Mouse (Mus musculus): ENCODE results near the gene Dnase1l1. TPM values are rescaled to one million over a fixed set of nuclear protein-coding genes. Genes with fewer than 3 reads are reported as not detected.

The Dnase1l1 gene
- total and polyA plus RNA-seq, 2 experiments from 2014 or later: 3.0 to 7.5 TPM

DNA sequence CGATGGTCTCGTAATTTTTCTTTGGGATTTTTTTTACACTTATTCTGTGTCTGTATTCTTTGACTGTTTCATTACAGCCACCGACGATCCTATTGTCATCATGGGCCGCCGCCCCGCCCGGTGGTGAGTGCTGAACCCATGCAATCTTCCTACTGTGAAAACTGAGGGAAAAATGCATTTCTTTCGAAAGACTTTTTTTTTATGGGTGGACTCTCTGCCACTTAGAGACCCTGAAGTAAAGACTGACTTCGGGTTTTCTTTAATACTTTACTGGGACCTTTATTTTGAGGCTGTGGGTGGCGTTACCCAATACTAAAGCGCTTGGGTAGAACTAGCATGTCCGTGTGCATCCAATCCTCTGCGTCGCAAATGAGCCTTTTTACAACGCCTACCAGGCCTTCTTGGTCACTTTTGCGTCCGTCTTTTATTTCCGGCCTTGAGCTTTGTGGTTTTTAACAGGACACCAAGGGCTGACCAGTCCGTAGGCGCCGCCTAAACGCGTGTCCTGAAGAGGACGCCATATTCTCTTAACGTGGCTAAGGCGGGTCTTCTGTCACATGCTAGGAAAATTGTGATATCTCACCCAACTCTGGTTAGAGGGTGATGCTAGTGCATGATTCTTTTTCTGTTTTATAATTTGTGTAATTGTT, 11.1 kb downstream of the Dnase1l1 start:
- WGBS: 15% methylated on average over 27 of the region's 27 CpGs
- peak; percentile 51 for DNase-seq (ENCODE audit: low spot score)
- no peaks in the 10 kb centered on the region for H3K4me1 ChIP-seq (ENCODE audit: insufficient read depth, low read length)
- peak; percentile 18; the same call in 1 of the 2 replicates for TF ChIP-seq CTCF (IDR thresholded peaks at IDR 0.05)
- H3K4me2 ChIP-seq (ENCODE audit: low read depth, low read length, poor library complexity, severe bottlenecking): peak overlapping the region; percentile 55
- H3K4me3 ChIP-seq (ENCODE audit: low read depth, low read length): peak overlapping the region; percentile 49
- peak overlapping the region; percentile 57; the same call in 1 of the 2 replicates for H3K27ac ChIP-seq (ENCODE audit: low read depth, low read length)
- no peaks in the 10 kb centered on the region; the same call in 1 of the 2 replicates for H3K36me3 ChIP-seq (ENCODE audit: insufficient read depth, low read length)
- no peaks in the 10 kb centered on the region for H3K27me3 ChIP-seq (ENCODE audit: insufficient read depth, low read length)
- H3K9ac ChIP-seq (replicated peaks; ENCODE audit: low read length, poor library complexity, severe bottlenecking): peak overlapping the region; percentile 48
- ATAC-seq (ENCODE audit: low FRiP score): no peak
- no peaks in the 10 kb centered on the region for H3K9me3 ChIP-seq (ENCODE audit: low read length)

GRCm38 (mm10) chrX:74270062-74270901, 11.9 kb downstream of the Dnase1l1 start, which contains the start of gene Rpl10:
Gene Rpl10 (plus strand): TSS chrX:74270812.
- Histone ChIP-seq H3K9me3 (ENCODE audit: low read length) (no peaks in the 10 kb centered on the region), H3K4me3 (ENCODE audit: low read depth, low read length) (peak within 1 kb of the TSS; percentile 49), H3K27me3 (ENCODE audit: insufficient read depth, low read length) (no peaks in the 10 kb centered on the region), H3K27ac (ENCODE audit: low read depth, low read length) (peak within 1 kb of the TSS; percentile 93), H3K4me1 (ENCODE audit: insufficient read depth, low read length) (no peaks in the 10 kb centered on the region), H3K36me3 (ENCODE audit: insufficient read depth, low read length) (no peaks in the 10 kb centered on the region; the same call in 1 of the 2 replicates), H3K9ac (replicated peaks; ENCODE audit: low read length, poor library complexity, severe bottlenecking) (peak within 1 kb of the TSS; percentile 55), H3K4me2 (ENCODE audit: low read depth, low read length, poor library complexity, severe bottlenecking) (peak within 1 kb of the TSS; percentile 55)
- DNase-seq (ENCODE audit: low spot score) (peak; percentile 96), ATAC-seq (ENCODE audit: low FRiP score) (peak; percentile 96)
- peak; percentile 67 for TF ChIP-seq CTCF (IDR thresholded peaks at IDR 0.05)
- 18% methylated on average over 42 of the region's 42 CpGs for WGBS

DNA sequence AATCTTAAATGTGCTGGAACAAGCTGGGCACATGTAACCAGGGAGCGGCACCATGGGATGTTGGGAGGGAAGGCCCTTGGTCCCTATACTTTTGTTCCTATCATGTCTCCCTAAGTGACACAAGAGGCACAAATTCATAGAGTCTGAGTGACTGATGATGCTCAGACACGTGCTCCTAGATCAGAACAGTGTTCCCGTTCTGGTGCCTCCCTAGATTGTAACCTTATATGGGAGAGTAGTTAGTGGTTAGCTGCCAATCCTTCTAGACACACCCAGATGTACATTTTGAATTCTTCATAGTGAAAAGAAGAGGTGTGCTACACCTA, 12.4 kb downstream of the Dnase1l1 start:
- ATAC-seq (ENCODE audit: low FRiP score) (peak; percentile 65), DNase-seq (ENCODE audit: low spot score) (no peak)
- H3K9me3 ChIP-seq (ENCODE audit: low read length): no peaks in the 10 kb centered on the region
- no peaks in the 10 kb centered on the region for H3K4me1 ChIP-seq (ENCODE audit: insufficient read depth, low read length)
- 15% methylated on average over 3 of the region's 3 CpGs for WGBS
- TF ChIP-seq CTCF (IDR thresholded peaks at IDR 0.05): no peak
- H3K36me3 ChIP-seq (ENCODE audit: insufficient read depth, low read length): no peaks in the 10 kb centered on the region; the same call in 1 of the 2 replicates
- peak overlapping the region; percentile 33; the same call in 1 of the 2 replicates for H3K9ac ChIP-seq (replicated peaks; ENCODE audit: low read length, poor library complexity, severe bottlenecking)
- H3K4me3 ChIP-seq (ENCODE audit: low read depth, low read length): peak overlapping the region; percentile 49
- peak overlapping the region; percentile 93 for H3K27ac ChIP-seq (ENCODE audit: low read depth, low read length)
- peak overlapping the region; percentile 45 for H3K4me2 ChIP-seq (ENCODE audit: low read depth, low read length, poor library complexity, severe bottlenecking)
- H3K27me3 ChIP-seq (ENCODE audit: insufficient read depth, low read length): no peaks in the 10 kb centered on the region

GRCm38 (mm10) chrX:74257746-74258145, 24.4 kb downstream of the Dnase1l1 start:
- no peaks in the 10 kb centered on the region for H3K27me3 ChIP-seq (ENCODE audit: insufficient read depth, low read length)
- WGBS: 97% methylated on average over 3 of the region's 3 CpGs
- no peak for ATAC-seq (ENCODE audit: low FRiP score)

GRCm38 (mm10) chrX:74254888-74255565, 27.1 kb downstream of the Dnase1l1 start:
- Histone ChIP-seq H3K9ac (replicated peaks; ENCODE audit: low read length, poor library complexity, severe bottlenecking) (peak overlapping the region; percentile 62), H3K4me1 (ENCODE audit: insufficient read depth, low read length) (no peaks in the 10 kb centered on the region), H3K27me3 (ENCODE audit: insufficient read depth, low read length) (no peaks in the 10 kb centered on the region), H3K27ac (ENCODE audit: low read depth, low read length) (peak overlapping the region; percentile 77), H3K4me3 (ENCODE audit: low read depth, low read length) (peak overlapping the region; percentile 48), H3K9me3 (ENCODE audit: low read length) (no peaks in the 10 kb centered on the region), H3K4me2 (ENCODE audit: low read depth, low read length, poor library complexity, severe bottlenecking) (peak overlapping the region; percentile 62), H3K36me3 (ENCODE audit: insufficient read depth, low read length) (no peaks in the 10 kb centered on the region)
- 19% methylated on average over 31 of the region's 31 CpGs for WGBS
- DNase-seq (ENCODE audit: low spot score) (no peak), ATAC-seq (ENCODE audit: low FRiP score) (peak; percentile 53)
- no peak for TF ChIP-seq CTCF (IDR thresholded peaks at IDR 0.05)

More at GRCm38 (mm10) chrX:74257746-74258145, 24.4 kb downstream of the Dnase1l1 start:
- no peak overlapping the region for H3K27ac ChIP-seq (ENCODE audit: low read depth, low read length)
- no peak overlapping the region for H3K4me2 ChIP-seq (ENCODE audit: low read depth, low read length, poor library complexity, severe bottlenecking)
- H3K4me3 ChIP-seq (ENCODE audit: low read depth, low read length): no peak overlapping the region
- no peak for DNase-seq (ENCODE audit: low spot score)
- H3K9me3 ChIP-seq (ENCODE audit: low read length): no peaks in the 10 kb centered on the region
- no peaks in the 10 kb centered on the region for H3K4me1 ChIP-seq (ENCODE audit: insufficient read depth, low read length)
- no peak for TF ChIP-seq CTCF (IDR thresholded peaks at IDR 0.05)
- no peaks in the 10 kb centered on the region for H3K36me3 ChIP-seq (ENCODE audit: insufficient read depth, low read length)
- no peak overlapping the region for H3K9ac ChIP-seq (replicated peaks; ENCODE audit: low read length, poor library complexity, severe bottlenecking)

Measured in midbrain, postnatal 0 days (tissue).